Mouse (Mus musculus) embryonic facial prominence, embryonic 11.5 days (tissue): ENCODE data around the gene Fbxo45. TPM values are rescaled to one million over a fixed set of nuclear protein-coding genes. Genes with fewer than 3 reads are reported as not detected.

Experiments used
- ATAC-seq: fragments of 200-750 bp; cut with Nextera tagmentation; replicated peaks from 2 replicates; pipeline ENCODE4 v1.8.0; 2017; ENCODE audit warnings: low read depth; ENCODE audit not compliant: insufficient number of reproducible peaks, low FRiP score, low TSS enrichment
- DNase-seq: peaks from one replicate; pipeline ENCODE4 v3.0.0-alpha.2; 2015; ENCODE audit warnings: low spot score
- H3K27ac ChIP-seq: fragments of 300-500 bp; sonication (generic); replicated peaks from 2 replicates; pipeline ENCODE4 v1.5.1; 2014; ENCODE audit warnings: mild to moderate bottlenecking, low read depth, low read length, control low read depth
- H3K27me3 ChIP-seq: fragments of 300-500 bp; sonication (generic); 2 replicates; pipeline ENCODE4 v1.6.1; 2014; ENCODE audit warnings: mild to moderate bottlenecking, low read length, moderate library complexity, mixed read lengths; ENCODE audit not compliant: control insufficient read depth, insufficient read depth
- H3K36me3 ChIP-seq: fragments of 300-500 bp; sonication (generic); replicated peaks from 2 replicates; pipeline ENCODE4 v1.6.1; 2014; ENCODE audit warnings: low read depth, mild to moderate bottlenecking, low read length, moderate library complexity, mixed read lengths; ENCODE audit not compliant: control insufficient read depth, insufficient read depth
- H3K4me1 ChIP-seq: fragments of 300-500 bp; sonication (generic); 2 replicates; pipeline ENCODE4 v1.6.1; 2014; ENCODE audit warnings: low read length, mixed read lengths; ENCODE audit not compliant: control insufficient read depth, insufficient read depth
- H3K4me2 ChIP-seq: fragments of 300-500 bp; sonication (generic); 2 replicates; pipeline ENCODE4 v1.6.1; 2014; ENCODE audit warnings: low read depth, mild to moderate bottlenecking, control low read depth, low read length, moderate library complexity
- H3K4me3 ChIP-seq: fragments of 300-500 bp; sonication (generic); 2 replicates; pipeline ENCODE4 v1.5.1; 2014; ENCODE audit warnings: low read depth, low read length, control low read depth
- H3K9ac ChIP-seq: fragments of 300-500 bp; sonication (generic); replicated peaks from 2 replicates; pipeline ENCODE4 v1.6.1; 2014; ENCODE audit warnings: mild to moderate bottlenecking, control low read depth, low read length
- H3K9me3 ChIP-seq: fragments of 300-500 bp; sonication (generic); replicated peaks from 2 replicates; pipeline ENCODE4 v1.6.1; 2016; ENCODE audit warnings: mild to moderate bottlenecking, low read length, inconsistent platforms, mixed read lengths; ENCODE audit not compliant: control insufficient read depth
- WGBS: fragments of 180-500 bp; shearing (Covaris S2); extraction: QIAGEN DNeasy Blood & Tissue Kit; methylation state at CpG from one replicate; pipeline ENCODE4 v1.1.7; 2014; 5-methylcytosine and 5-hydroxymethylcytosine counted together
- polyA plus RNA-seq: library from polyadenylated mRNA; unstranded; fragments of >200 nt; fragmentation: Nextera tagmentation; extraction: Ambion mirVana; gene quantifications from 2 replicates; pipeline ENCODE4 v1.2.1, GENCODE M21; 2014

Gene Fbxo45
- polyA plus RNA-seq, result 18.8 and 24.2 TPM in 2 replicates

DNA sequence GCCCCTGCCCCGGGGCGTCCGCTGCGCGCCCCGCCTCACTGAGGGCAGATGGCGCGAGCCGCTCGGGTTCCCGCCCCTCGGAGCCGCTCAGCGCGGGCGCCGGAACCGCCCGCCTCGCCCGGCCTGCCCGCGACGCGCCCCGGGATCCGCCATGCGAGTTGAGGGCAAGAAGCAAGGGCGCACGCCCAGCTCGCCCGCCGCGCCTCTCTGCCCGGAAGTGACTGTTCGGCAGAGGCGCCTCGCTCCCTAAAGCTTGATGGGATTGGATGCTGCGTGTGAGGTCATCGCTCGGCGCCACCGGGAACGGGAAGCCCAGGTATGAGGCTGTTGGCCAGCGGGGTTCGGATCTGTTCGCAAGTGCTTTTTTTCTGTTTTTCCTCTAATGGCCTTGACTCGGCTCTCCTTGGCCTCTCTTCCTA lies at the start of gene Fbxo45, which contains the start of gene Wdr53:
Fbxo45 (minus strand) TSS at position 207 of the 419 bp plus-strand sequence.
Wdr53 (plus strand) TSS at position 276 of the 419 bp plus-strand sequence.
- Histone ChIP-seq H3K27me3 (no peaks in the 10 kb centered on the region), H3K9me3 (no peaks in the 10 kb centered on the region), H3K27ac (peak within 1 kb of the TSS; percentile 90), H3K4me1 (no peaks in the 10 kb centered on the region), H3K36me3 (no peaks in the 10 kb centered on the region), H3K4me3 (peak within 1 kb of the TSS; percentile 83), H3K9ac (peak within 1 kb of the TSS; percentile 91), H3K4me2 (peak within 1 kb of the TSS; percentile 54)
- peak; percentile 96 for DNase-seq
- WGBS, result under 1% methylated on average over 44 of the region's 48 CpGs
- peak; percentile 97 for ATAC-seq

DNA sequence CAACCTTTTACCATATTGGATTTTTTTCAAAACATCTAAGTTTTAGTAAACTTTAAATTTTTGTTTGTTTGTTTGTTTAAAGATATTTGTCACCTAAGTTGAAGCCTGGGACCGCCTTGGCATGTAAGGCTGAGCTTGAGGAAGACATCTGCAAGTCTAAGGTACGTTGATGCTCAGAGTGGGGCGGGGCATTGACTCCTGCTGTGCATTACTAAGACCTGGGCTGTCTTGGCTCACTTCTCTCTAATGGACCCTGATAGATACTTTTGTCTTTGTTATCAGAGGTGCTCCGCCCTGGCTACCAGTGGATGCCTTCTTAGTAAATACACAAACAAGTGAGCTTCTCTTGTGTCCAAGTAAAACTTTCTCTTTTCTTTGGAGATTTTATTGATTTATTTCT lies 44.9 kb upstream of the Fbxo45 start:
- H3K36me3 ChIP-seq, result peaks cover 12% of the 10 kb centered on the region
- H3K4me2 ChIP-seq, result no peak overlapping the region
- H3K27me3 ChIP-seq, result no peaks in the 10 kb centered on the region
- ATAC-seq (no peak), DNase-seq (no peak)
- no peak overlapping the region for H3K4me3 ChIP-seq
- H3K9ac ChIP-seq, result no peak overlapping the region
- H3K4me1 ChIP-seq, result no peaks in the 10 kb centered on the region
- no peaks in the 10 kb centered on the region for H3K9me3 ChIP-seq
- no peak overlapping the region for H3K27ac ChIP-seq
- 95% methylated on average over 4 of the region's 4 CpGs for WGBS

DNA sequence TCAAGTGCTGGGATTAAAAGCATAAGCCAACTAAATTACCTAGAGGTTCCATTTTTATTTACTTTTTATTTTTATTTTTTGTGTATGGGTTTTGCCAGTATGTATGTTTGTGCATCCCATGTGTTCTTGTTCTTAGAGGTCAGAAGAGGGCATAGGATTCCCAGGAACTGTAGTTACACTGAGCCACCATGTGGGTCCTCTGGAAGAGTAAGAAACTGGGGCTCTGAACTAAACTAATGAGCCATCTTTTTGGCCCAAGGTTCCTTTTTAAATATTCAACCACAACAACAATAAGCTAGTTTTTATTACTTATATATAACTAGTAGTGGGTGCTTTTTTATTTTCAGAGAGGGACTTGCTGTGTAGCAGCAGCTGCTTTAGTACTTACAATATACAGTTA lies 35.6 kb upstream of the Fbxo45 start:
- Histone ChIP-seq H3K4me3 (no peak overlapping the region), H3K27me3 (no peaks in the 10 kb centered on the region), H3K4me2 (no peak overlapping the region), H3K9me3 (no peaks in the 10 kb centered on the region), H3K27ac (no peak overlapping the region), H3K36me3 (peaks cover 3% of the 10 kb centered on the region), H3K4me1 (no peaks in the 10 kb centered on the region), H3K9ac (no peak overlapping the region)
- DNase-seq, result no peak
- ATAC-seq, result no peak

DNA sequence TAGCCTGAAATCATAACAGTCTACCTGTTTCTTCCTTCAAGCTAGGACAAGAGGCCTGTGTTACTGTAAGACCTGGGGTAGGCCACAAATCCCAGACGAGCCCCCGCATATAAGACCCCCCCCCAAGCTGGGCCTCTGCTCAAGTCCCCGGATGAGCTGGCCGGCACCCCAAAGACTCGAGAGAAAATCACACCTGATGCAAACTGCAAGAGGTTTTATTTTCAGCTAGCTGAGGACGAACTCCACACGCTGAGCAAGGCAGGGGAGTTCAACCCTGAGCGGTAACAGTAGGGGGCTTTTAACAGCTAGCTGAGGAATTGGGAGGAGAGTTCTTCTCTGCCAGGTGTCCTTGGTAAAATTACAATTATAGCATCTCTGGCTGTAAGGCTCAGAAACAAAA lies 33.3 kb upstream of the Fbxo45 start:
- WGBS, result 97% methylated on average over 8 of the region's 8 CpGs
- H3K27me3 ChIP-seq, result no peaks in the 10 kb centered on the region
- H3K27ac ChIP-seq, result no peak overlapping the region
- no peak overlapping the region for H3K4me2 ChIP-seq
- no peak overlapping the region for H3K4me3 ChIP-seq
- DNase-seq, result no peak
- no peaks in the 10 kb centered on the region for H3K9me3 ChIP-seq
- peaks cover 3% of the 10 kb centered on the region for H3K36me3 ChIP-seq
- no peaks in the 10 kb centered on the region for H3K4me1 ChIP-seq
- no peak for ATAC-seq
- H3K9ac ChIP-seq, result no peak overlapping the region

DNA sequence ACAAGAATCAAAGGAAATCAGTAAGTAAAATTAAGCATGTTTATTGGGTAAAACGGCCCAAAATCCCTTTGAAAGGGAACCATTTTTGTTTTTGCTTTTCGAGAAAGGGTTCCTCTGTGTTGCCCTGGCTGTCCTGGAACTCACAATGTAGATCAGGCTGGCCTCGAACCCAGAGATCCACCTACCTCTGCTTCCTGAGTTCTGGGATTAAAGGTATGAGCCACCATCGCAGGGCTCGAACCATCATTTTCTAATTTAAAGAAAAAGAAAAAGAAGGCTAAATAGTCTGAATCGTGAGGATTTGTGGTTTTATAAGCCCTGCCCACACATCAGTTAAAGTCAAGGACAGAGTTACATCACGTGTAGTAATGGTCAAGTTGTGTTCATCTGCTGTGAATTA lies 31.4 kb upstream of the Fbxo45 start:
- no peak for ATAC-seq

DNA sequence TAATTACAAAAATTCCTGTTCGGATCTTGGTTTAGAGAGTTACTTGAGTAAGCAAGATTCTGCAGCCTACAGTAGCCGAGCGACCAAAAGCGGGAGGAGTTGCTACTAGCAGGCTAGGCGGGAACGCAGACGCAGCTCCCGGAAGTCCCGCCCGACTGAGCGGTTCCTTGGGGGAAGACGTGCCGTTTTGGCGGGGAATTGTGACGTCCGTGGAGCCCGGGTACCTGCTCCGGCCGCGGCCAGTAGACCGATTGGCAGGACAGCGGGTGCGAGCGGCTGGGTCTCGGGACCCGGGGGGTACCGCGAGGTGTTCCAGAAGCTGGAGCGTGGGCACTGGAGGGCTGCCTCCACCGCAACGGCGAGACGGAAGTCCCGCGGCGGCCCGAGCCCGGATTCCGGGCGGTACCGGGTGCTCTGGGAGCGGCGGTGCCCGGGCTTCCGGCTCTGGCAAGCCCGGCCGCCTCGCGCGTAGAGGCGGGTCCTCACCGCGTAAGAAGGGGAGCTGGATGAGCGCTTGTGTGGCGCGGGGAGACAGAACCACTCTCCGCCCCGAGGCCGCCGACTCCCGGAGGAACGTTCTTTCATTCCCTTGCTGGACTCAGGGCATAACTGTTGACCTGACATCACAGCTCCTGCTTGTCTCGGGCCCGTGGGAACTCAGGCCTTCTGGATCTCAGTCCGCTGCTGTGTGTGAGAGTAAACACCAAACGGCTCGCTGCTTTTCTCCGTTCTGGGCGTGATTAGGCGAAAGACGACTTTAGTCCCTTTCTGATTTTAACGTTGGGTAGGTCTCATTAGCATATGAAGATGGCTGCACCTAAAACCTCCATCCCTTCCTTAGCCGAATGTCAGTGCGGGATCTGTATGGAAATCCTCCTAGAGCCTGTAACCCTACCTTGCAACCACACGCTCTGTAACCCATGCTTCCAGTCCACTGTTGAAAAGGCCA lies 30.6 kb upstream of the Fbxo45 start, which contains the start of gene Rnf168:
Rnf168 (plus strand) TSS at position 152 of the 949 bp plus-strand sequence.
- Histone ChIP-seq H3K9me3 (no peaks in the 10 kb centered on the region), H3K36me3 (no peaks in the 10 kb centered on the region; the same call in 1 of the 2 replicates), H3K9ac (peak within 1 kb of the TSS; percentile 91), H3K4me2 (peak within 1 kb of the TSS; percentile 68), H3K4me3 (peak within 1 kb of the TSS; percentile 87), H3K27me3 (no peaks in the 10 kb centered on the region), H3K4me1 (no peaks in the 10 kb centered on the region), H3K27ac (peak within 1 kb of the TSS; percentile 92)
- DNase-seq (peak; percentile 96), ATAC-seq (peak; percentile 90)
- under 1% methylated on average over 65 of the region's 75 CpGs for WGBS

More for the DNA sequence above, 31.4 kb upstream of the Fbxo45 start:
- no peak for DNase-seq
- Histone ChIP-seq H3K27me3 (no peaks in the 10 kb centered on the region), H3K36me3 (no peaks in the 10 kb centered on the region; the same call in 1 of the 2 replicates), H3K9ac (peak overlapping the region; percentile 91), H3K4me3 (peak overlapping the region; percentile 87), H3K9me3 (no peaks in the 10 kb centered on the region), H3K4me2 (peak overlapping the region; percentile 68), H3K4me1 (no peaks in the 10 kb centered on the region), H3K27ac (no peak overlapping the region)
- 55% methylated on average over 7 of the region's 7 CpGs for WGBS

DNA sequence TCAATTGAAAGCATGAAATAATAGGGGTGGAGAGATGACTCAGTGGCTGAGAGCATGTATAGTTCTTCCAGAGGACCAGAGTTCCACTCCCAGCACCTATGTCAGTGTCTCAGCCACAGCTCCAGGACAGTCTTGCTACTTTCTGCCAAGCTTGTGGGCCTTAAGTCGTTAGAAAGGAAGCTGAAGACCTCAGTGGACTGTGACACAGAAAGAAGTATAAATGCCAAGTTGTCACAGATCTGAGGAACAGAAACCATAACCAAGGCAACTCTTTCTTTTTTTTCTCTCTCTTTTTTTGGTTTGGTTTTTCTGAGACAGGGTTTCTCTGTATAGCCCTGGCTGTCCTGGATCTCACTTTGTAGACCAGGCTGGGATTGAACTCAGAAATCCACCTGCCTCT lies 28.9 kb upstream of the Fbxo45 start:
- DNase-seq (no peak), ATAC-seq (no peak)
- WGBS, result 70% methylated on average over 1 of the region's 1 CpGs
- Histone ChIP-seq H3K9me3 (no peaks in the 10 kb centered on the region), H3K27ac (no peak overlapping the region), H3K9ac (no peak overlapping the region), H3K4me3 (no peak overlapping the region), H3K4me2 (no peak overlapping the region), H3K27me3 (no peaks in the 10 kb centered on the region), H3K4me1 (no peaks in the 10 kb centered on the region), H3K36me3 (no peaks in the 10 kb centered on the region; the same call in 1 of the 2 replicates)

DNA sequence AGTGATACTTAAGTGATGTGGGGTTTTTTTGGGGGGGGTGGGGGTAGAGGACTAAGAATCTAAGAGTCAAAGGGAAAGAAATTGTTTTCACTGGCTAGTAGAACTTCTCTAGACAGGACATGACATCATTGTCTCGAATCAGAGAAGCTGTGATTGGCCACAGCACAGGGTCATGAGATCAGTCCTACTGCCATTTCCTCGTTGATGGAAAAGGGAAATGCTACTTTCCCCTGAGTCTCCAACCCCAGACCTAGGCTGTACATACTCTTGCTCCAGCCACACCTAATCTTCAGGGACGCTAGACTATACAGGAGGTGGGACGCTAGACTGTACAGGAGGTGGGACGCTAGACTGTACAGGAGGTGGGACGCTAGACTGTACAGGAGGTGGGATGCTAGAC lies 28.1 kb upstream of the Fbxo45 start:
- H3K27me3 ChIP-seq, result no peaks in the 10 kb centered on the region
- no peak overlapping the region for H3K9ac ChIP-seq
- H3K36me3 ChIP-seq, result no peaks in the 10 kb centered on the region; the same call in 1 of the 2 replicates
- no peak overlapping the region for H3K4me3 ChIP-seq
- ATAC-seq (no peak), DNase-seq (no peak)
- H3K4me1 ChIP-seq, result no peaks in the 10 kb centered on the region
- H3K9me3 ChIP-seq, result no peaks in the 10 kb centered on the region
- H3K4me2 ChIP-seq, result no peak overlapping the region
- WGBS, result 88% methylated on average over 6 of the region's 6 CpGs
- no peak overlapping the region for H3K27ac ChIP-seq
